Mouse (Mus musculus): Measurements from ENCODE around the gene Pram1.
A peak's percentile ranks its signal among the peaks of the same experiment; 100 is the strongest.
"Not testable (repeated sequence)": the region's sequence is repeated elsewhere in the genome, so short reads cannot be mapped to it uniquely, and the experiment has no call there.

The Pram1 gene

GRCm38 (mm10) chr17:33637516-33638276 is at the start of gene Pram1:
Gene Pram1, plus strand, starts transcription at chr17:33638056.
- no peak for DNase-seq

- no peak for DNase-seq
Observed at GRCm38 (mm10) chr17:33597271-33597670, 40.6 kb upstream of the Pram1 start.

- no peak for DNase-seq
Observed at GRCm38 (mm10) chr17:33598506-33598905, 39.4 kb upstream of the Pram1 start.

- DNase-seq, result no peak
Observed at GRCm38 (mm10) chr17:33599836-33600475, 37.9 kb upstream of the Pram1 start.

- no peak for DNase-seq
Observed at GRCm38 (mm10) chr17:33600831-33601230, 37.0 kb upstream of the Pram1 start.

GRCm38 (mm10) chr17:33601947-33602346 is 35.9 kb upstream of the Pram1 start:
- no peak for DNase-seq

GRCm38 (mm10) chr17:33607273-33607672 is 30.6 kb upstream of the Pram1 start:
- DNase-seq, result no peak

- no peak for DNase-seq
Observed at GRCm38 (mm10) chr17:33610548-33610947, 27.3 kb upstream of the Pram1 start.

GRCm38 (mm10) chr17:33613726-33614125 is 24.1 kb upstream of the Pram1 start:
- not testable (repeated sequence) for DNase-seq

- no peak for DNase-seq
Observed at GRCm38 (mm10) chr17:33627281-33627680, 10.6 kb upstream of the Pram1 start.

- peak; percentile 97 for DNase-seq
Observed at GRCm38 (mm10) chr17:33628621-33629486, 9.0 kb upstream of the Pram1 start, which contains the start of gene Zfp414. Gene Zfp414, plus strand, starts transcription at chr17:33629090.

- DNase-seq, result no peak
Observed at GRCm38 (mm10) chr17:33629487-33630125, 8.2 kb upstream of the Pram1 start.

GRCm38 (mm10) chr17:33630171-33630895 is 7.5 kb upstream of the Pram1 start:
- no peak for DNase-seq

- DNase-seq, result no peak
Observed at GRCm38 (mm10) chr17:33631236-33631635, 6.6 kb upstream of the Pram1 start.

GRCm38 (mm10) chr17:33631796-33632195 is 6.1 kb upstream of the Pram1 start:
- DNase-seq, result no peak

GRCm38 (mm10) chr17:33637038-33637437 is 818 bp upstream of the Pram1 start:
- DNase-seq, result peak; percentile 46

GRCm38 (mm10) chr17:33639743-33640142 is 1.9 kb downstream of the Pram1 start:
- no peak for DNase-seq

GRCm38 (mm10) chr17:33644068-33644467 is 6.2 kb downstream of the Pram1 start:
- DNase-seq, result no peak

- DNase-seq, result no peak
Observed at GRCm38 (mm10) chr17:33645073-33645472, 7.2 kb downstream of the Pram1 start.

- no peak for DNase-seq
Observed at GRCm38 (mm10) chr17:33649781-33650475, 12.1 kb downstream of the Pram1 start.

GRCm38 (mm10) chr17:33666813-33667212 is 29.0 kb downstream of the Pram1 start:
- DNase-seq, result no peak

GRCm38 (mm10) chr17:33669681-33670080 is 31.8 kb downstream of the Pram1 start:
- no peak for DNase-seq

Data from lung, postnatal 10 days (tissue).